Mouse (Mus musculus): ENCODE results near the gene Fam107b. TPM values are rescaled to one million over a fixed set of nuclear protein-coding genes. Genes with fewer than 3 reads are reported as not detected.

The Fam107b gene
- polyA plus RNA-seq, 1 experiment from 2014 or later: 41.2 TPM

GRCm38 (mm10) chr2:3730744-3731143 is 160.5 kb downstream of the Fam107b start:
- no peak for TF ChIP-seq CTCF (IDR thresholded peaks at IDR 0.05; ENCODE audit: low read depth)
- H3K9me3 ChIP-seq (ENCODE audit: low read depth, low read length): no peaks in the 10 kb centered on the region
- H3K4me2 ChIP-seq: peak overlapping the region; percentile 7; the same call in 1 of the 2 replicates
- no peak overlapping the region for H3K9ac ChIP-seq
- no peak overlapping the region for H3K27ac ChIP-seq (ENCODE audit: low read depth)
- ATAC-seq (ENCODE audit: insufficient read depth) (no peak), DNase-seq (peak; percentile 41)
- H3K4me1 ChIP-seq (ENCODE audit: insufficient read depth): peaks cover 11% of the 10 kb centered on the region
- H3K27me3 ChIP-seq (ENCODE audit: insufficient read depth, low read length): no peaks in the 10 kb centered on the region
- no peak overlapping the region for H3K4me3 ChIP-seq (ENCODE audit: low read depth, low read length)
- H3K36me3 ChIP-seq (ENCODE audit: insufficient read depth): no peaks in the 10 kb centered on the region
- 51% methylated on average over 10 of the region's 10 CpGs for WGBS

DNA sequence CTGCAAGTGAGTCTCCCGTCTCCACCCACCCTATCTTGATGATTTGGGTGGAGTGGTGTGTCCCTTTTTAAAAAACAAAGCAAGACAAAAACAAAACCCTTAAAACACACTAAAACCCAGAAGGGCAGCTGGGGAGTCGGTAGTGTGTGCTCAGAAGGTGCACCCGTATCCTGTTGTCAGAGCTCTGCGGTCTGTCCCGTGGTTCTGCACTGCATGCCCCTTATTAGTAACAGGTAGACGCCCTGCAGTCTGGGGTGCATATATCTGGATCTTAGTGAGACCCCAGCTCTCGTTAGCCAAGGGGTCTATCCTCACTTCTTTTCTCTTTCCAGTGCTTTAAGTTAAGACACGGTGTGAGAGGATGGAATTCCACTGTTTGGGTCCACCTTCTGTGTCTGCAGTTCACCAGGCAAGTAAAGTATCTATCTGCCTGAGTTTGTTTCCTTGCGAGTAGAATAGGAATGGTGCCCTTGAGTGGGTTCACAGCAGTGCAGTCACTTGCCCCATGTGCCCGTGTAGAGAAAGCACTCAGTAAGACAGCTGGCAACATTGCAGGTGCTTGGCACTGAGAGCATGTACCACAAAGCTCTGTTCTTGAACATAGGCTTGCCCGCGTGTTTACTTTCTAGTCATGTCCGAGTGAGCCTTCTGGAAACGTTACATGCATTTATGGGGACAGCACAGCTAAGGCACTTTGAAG is 161.2 kb downstream of the Fam107b start:
- Histone ChIP-seq H3K4me3 (ENCODE audit: low read depth, low read length) (no peak overlapping the region), H3K4me1 (ENCODE audit: insufficient read depth) (peaks cover 11% of the 10 kb centered on the region), H3K9ac (no peak overlapping the region), H3K27me3 (ENCODE audit: insufficient read depth, low read length) (no peaks in the 10 kb centered on the region), H3K4me2 (no peak overlapping the region), H3K9me3 (ENCODE audit: low read depth, low read length) (no peaks in the 10 kb centered on the region), H3K27ac (ENCODE audit: low read depth) (no peak overlapping the region), H3K36me3 (ENCODE audit: insufficient read depth) (no peaks in the 10 kb centered on the region)
- DNase-seq: no peak
- no peak for ATAC-seq (ENCODE audit: insufficient read depth)
- no peak for TF ChIP-seq CTCF (IDR thresholded peaks at IDR 0.05; ENCODE audit: low read depth)
- WGBS: 86% methylated on average over 14 of the region's 14 CpGs

GRCm38 (mm10) chr2:3737917-3738694 is 167.8 kb downstream of the Fam107b start:
- WGBS: 54% methylated on average over 6 of the region's 6 CpGs
- H3K27ac ChIP-seq (ENCODE audit: low read depth): peak overlapping the region; percentile 12; the same call in 1 of the 2 replicates
- no peak for ATAC-seq (ENCODE audit: insufficient read depth)

DNA sequence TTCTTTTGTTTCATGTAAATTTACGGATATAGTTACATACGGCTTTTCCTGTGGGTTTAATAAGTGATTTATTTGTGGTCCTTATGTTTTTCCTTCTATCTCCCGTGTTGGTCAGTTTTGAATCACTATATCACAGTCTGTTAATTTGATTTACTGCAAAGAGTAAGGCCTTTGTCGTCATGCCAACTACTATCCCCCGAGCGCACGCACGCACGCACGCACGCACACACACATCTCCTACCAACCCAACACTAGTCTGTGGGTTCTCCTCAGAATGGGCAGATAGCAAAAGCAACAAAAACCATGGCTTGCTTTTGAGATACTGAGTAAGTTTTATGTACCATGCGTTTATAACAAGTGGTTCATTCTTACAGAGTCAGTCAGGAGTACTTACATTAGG is 168.4 kb downstream of the Fam107b start:
- H3K4me2 ChIP-seq: no peak overlapping the region
- H3K4me1 ChIP-seq (ENCODE audit: insufficient read depth): peaks cover 17% of the 10 kb centered on the region; the same call in 1 of the 2 replicates
- H3K9me3 ChIP-seq (ENCODE audit: low read depth, low read length): no peaks in the 10 kb centered on the region
- WGBS: 76% methylated on average over 12 of the region's 12 CpGs
- no peaks in the 10 kb centered on the region for H3K27me3 ChIP-seq (ENCODE audit: insufficient read depth, low read length)
- H3K9ac ChIP-seq: no peak overlapping the region
- H3K4me3 ChIP-seq (ENCODE audit: low read depth, low read length): no peak overlapping the region
- H3K27ac ChIP-seq (ENCODE audit: low read depth): no peak overlapping the region
- no peaks in the 10 kb centered on the region for H3K36me3 ChIP-seq (ENCODE audit: insufficient read depth)
- ATAC-seq (ENCODE audit: insufficient read depth): no peak
- TF ChIP-seq CTCF (IDR thresholded peaks at IDR 0.05; ENCODE audit: low read depth): no peak
- DNase-seq: no peak

More at GRCm38 (mm10) chr2:3737917-3738694, 167.8 kb downstream of the Fam107b start:
- Histone ChIP-seq H3K9me3 (ENCODE audit: low read depth, low read length) (no peaks in the 10 kb centered on the region), H3K27me3 (ENCODE audit: insufficient read depth, low read length) (no peaks in the 10 kb centered on the region), H3K4me3 (ENCODE audit: low read depth, low read length) (no peak overlapping the region), H3K4me2 (no peak overlapping the region), H3K9ac (no peak overlapping the region), H3K36me3 (ENCODE audit: insufficient read depth) (no peaks in the 10 kb centered on the region), H3K4me1 (ENCODE audit: insufficient read depth) (peaks cover 17% of the 10 kb centered on the region; the same call in 1 of the 2 replicates)
- peak; percentile 40 for DNase-seq
- no peak for TF ChIP-seq CTCF (IDR thresholded peaks at IDR 0.05; ENCODE audit: low read depth)

DNA sequence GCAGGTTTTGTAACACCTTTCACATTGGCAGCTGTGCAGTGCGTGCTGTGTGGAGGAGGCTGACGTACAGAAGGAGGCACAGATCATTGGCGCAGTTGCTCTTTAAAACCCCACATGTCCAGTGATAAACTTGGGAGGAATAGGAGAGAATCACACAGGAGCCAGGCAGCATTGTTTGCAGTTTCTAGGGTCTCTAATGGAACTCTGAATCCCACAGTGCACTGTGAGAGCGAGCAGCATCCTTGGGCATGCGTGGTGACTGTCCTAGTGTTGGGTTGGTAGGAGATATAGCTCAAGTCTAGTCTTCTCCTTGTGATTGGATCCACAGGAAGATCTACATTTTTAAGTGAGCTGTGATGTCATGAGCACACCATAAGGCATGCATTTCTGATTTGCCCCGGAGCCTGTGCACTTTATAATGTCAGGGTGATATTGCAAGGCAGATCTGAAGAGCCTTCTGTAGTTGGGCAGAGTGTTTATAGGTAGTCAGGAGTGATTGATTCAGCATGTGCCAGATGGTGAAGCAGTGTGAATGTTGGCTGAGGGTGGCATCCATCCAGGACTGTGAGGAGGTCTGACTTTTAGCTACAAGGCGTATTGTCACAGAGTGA is 169.2 kb downstream of the Fam107b start:
- no peak overlapping the region for H3K9ac ChIP-seq
- H3K4me2 ChIP-seq: no peak overlapping the region
- H3K4me3 ChIP-seq (ENCODE audit: low read depth, low read length): no peak overlapping the region
- ATAC-seq (ENCODE audit: insufficient read depth) (no peak), DNase-seq (no peak)
- no peak for TF ChIP-seq CTCF (IDR thresholded peaks at IDR 0.05; ENCODE audit: low read depth)
- H3K27me3 ChIP-seq (ENCODE audit: insufficient read depth, low read length): no peaks in the 10 kb centered on the region
- no peaks in the 10 kb centered on the region for H3K9me3 ChIP-seq (ENCODE audit: low read depth, low read length)
- H3K36me3 ChIP-seq (ENCODE audit: insufficient read depth): no peaks in the 10 kb centered on the region
- peaks cover 17% of the 10 kb centered on the region; the same call in 1 of the 2 replicates for H3K4me1 ChIP-seq (ENCODE audit: insufficient read depth)
- 75% methylated on average over 7 of the region's 7 CpGs for WGBS
- H3K27ac ChIP-seq (ENCODE audit: low read depth): no peak overlapping the region

GRCm38 (mm10) chr2:3740256-3740655 is 170.0 kb downstream of the Fam107b start:
- WGBS: 56% methylated on average over 3 of the region's 3 CpGs
- Histone ChIP-seq H3K27ac (ENCODE audit: low read depth) (no peak overlapping the region), H3K27me3 (ENCODE audit: insufficient read depth, low read length) (no peaks in the 10 kb centered on the region), H3K36me3 (ENCODE audit: insufficient read depth) (no peaks in the 10 kb centered on the region), H3K9ac (no peak overlapping the region), H3K9me3 (ENCODE audit: low read depth, low read length) (no peaks in the 10 kb centered on the region), H3K4me3 (ENCODE audit: low read depth, low read length) (no peak overlapping the region), H3K4me1 (ENCODE audit: insufficient read depth) (peaks cover 17% of the 10 kb centered on the region; the same call in 1 of the 2 replicates), H3K4me2 (no peak overlapping the region)
- ATAC-seq (ENCODE audit: insufficient read depth): no peak
- TF ChIP-seq CTCF (IDR thresholded peaks at IDR 0.05; ENCODE audit: low read depth): no peak
- no peak for DNase-seq

GRCm38 (mm10) chr2:3740670-3741069 is 170.4 kb downstream of the Fam107b start:
- Histone ChIP-seq H3K36me3 (ENCODE audit: insufficient read depth) (no peaks in the 10 kb centered on the region), H3K9ac (no peak overlapping the region), H3K9me3 (ENCODE audit: low read depth, low read length) (no peaks in the 10 kb centered on the region), H3K27me3 (ENCODE audit: insufficient read depth, low read length) (no peaks in the 10 kb centered on the region), H3K4me2 (no peak overlapping the region), H3K4me1 (ENCODE audit: insufficient read depth) (peaks cover 17% of the 10 kb centered on the region; the same call in 1 of the 2 replicates), H3K4me3 (ENCODE audit: low read depth, low read length) (no peak overlapping the region), H3K27ac (ENCODE audit: low read depth) (no peak overlapping the region)
- TF ChIP-seq CTCF (IDR thresholded peaks at IDR 0.05; ENCODE audit: low read depth): no peak
- no peak for ATAC-seq (ENCODE audit: insufficient read depth)
- no peak for DNase-seq
- 85% methylated on average over 4 of the region's 4 CpGs for WGBS

Measured in lung, embryonic 14.5 days (tissue).